Mouse (Mus musculus) liver, embryonic 18 days (tissue): ENCODE results near the gene Hnrnph2. TPM values are rescaled to one million over a fixed set of nuclear protein-coding genes. Genes with fewer than 3 reads are reported as not detected.

Source experiments
- polyA plus RNA-seq: library from polyadenylated mRNA; depleted of rRNA; stranded (reverse); fragments of >200 nt; gene quantifications from 2 replicates; pipeline ENCODE4 v1.2.3, GENCODE M21; 2012; rRNA removed

The Hnrnph2 gene
- polyA plus RNA-seq, result 35.6 and 36.2 TPM in 2 replicates

DNA sequence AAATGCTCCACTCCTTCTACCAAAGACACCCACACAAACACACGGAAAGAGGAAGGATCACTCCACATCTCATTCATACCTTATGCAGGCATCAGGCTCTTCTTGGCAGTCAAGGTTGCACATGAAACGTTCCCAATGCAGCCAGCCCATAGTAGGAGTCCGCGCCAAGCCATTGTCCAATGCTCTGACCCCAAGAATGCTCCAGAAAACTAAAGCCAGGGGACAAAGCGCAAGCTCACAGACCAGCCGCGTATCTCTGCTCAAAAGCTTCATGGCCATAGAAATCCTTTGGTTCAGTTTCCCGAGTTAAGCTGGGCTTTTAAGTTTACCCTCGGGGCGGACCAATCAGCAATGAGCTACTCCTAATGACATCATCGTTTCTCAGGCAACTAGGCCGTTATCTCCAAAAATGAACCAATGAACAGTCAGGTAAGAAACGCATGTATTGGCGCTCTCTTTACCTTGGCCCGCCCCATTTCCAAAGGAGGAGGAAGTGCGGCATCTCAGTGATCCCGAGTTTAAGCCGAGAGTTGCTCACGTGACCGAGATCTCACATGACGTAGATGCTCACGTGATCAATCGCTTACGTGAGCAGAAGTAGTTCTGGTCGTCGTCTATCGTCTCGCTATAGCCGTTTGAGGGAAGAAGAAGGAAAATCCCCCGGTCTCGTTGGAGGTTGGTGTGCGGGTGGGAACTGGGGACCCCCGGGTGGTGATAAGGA lies at the start of gene Hnrnph2, which contains the start of gene Gla:
Gene Hnrnph2, plus strand, starts transcription at position 521 of the 721 bp plus-strand sequence.
Gene Gla, minus strand, starts transcription at position 467 of the 721 bp plus-strand sequence.

DNA sequence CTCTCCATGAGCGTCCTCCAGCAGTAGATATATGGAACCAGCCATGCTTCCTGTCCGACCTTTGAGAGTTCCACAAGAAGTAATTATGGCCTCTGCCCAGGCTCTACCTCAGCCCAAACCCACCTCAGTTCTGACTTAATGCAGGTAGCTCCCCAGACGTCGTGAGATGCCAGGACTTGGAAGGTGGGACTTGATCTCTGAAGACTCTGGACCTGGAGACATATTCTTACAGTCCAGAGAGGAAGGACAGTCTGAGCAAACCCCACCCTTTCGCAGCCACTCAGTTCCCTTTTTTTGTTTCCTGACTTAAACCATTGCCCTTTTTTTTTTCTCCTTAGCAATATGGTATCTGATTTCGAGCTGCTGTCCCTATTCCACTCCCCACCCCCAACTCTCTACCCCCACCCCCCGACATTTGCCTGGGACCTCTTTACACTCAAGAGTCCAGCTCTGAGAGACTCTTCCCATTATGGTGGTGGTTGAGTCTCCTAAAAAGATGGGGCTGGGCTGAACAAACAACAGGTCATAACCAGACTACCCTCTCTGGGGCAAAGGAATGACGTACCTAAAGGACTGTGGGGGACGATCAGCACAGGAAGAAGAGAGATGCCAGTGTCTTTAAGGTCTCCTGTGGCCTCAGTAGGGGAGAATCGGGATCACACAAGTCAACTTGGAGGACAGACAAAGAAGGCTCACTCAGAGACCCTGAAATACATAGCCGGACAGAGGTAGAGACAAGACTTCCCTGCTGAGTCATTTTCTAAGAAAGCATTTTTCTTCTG lies 17.9 kb upstream of the Hnrnph2 start, which contains the start of gene Btk:
Gene Btk, minus strand, starts transcription at position 683 of the 782 bp plus-strand sequence.

DNA sequence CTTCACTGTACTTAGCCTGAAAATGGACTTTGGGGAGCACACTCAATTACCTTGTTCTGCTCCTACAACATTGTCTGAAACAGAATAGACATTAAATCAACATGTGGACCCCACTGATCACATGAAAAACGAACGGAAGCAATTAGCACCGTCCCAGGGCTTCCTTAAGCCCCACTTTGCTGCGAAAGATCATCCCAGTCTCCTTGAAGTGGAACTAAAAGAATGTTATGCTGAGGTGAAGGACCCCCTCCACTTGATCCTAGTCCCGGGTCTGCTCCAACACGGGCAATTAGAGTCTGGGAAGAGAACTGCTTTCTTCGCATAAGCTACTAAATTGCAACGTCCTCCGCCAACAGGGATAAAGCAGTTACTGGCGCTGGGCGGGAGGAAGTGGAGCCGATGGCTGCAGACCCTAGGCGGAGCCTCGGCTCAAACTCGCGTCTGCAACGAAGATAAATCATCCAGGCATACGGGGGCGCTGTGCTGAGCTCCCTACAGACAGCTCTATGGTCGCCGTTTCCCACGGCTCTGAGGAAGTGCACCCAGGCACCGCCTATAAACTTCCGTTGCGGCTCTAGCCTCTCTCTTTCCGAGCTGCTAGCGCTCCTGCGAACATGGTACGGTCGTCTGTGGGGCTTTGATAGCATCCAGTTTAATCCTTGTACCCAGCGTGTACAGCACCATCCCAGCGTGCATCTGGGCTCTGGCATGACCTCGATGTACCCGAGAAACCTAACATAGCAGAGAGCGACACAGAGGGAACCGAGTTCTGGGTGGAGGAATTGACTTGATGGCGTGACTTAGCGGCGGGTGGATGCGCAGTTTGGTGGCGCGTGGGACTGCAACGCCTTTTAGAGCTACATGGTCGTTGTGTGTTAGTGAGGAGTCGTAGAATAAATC lies 15.6 kb upstream of the Hnrnph2 start, which contains the start of gene Rpl36a:
Gene Rpl36a, plus strand, starts transcription at position 552 of the 900 bp plus-strand sequence.

Other genes with a start within 250 kb of the Hnrnph2 start
- 0.22 TPM in 2 replicates for gene Drp2, start 196.6 kb upstream of the Hnrnph2 start, polyA plus RNA-seq
- not detected in 2 replicates for gene Taf7l, start 124.7 kb upstream of the Hnrnph2 start, polyA plus RNA-seq
- 22.6 TPM in 2 replicates for gene Timm8a1, start 59.3 kb upstream of the Hnrnph2 start, polyA plus RNA-seq
- 10.7 and 10.9 TPM in 2 replicates for gene Btk, start 17.6 kb upstream of the Hnrnph2 start, polyA plus RNA-seq
- 914 and 1,142 TPM in 2 replicates for gene Rpl36a, start 15.5 kb upstream of the Hnrnph2 start, polyA plus RNA-seq
- gene Gla, start 54 bp upstream of the Hnrnph2 start, polyA plus RNA-seq, result 1.8 TPM in 2 replicates
- gene Armcx4, start 85.3 kb downstream of the Hnrnph2 start, polyA plus RNA-seq, result 2.0 and 2.1 TPM in 2 replicates
- gene Armcx1, start 116.8 kb downstream of the Hnrnph2 start, polyA plus RNA-seq, result 5.6 and 6.2 TPM in 2 replicates
- gene Armcx6, start 150.2 kb downstream of the Hnrnph2 start, polyA plus RNA-seq, result 3.3 and 3.5 TPM in 2 replicates
- 13.6 and 14.2 TPM in 2 replicates for gene Armcx3, start 155.4 kb downstream of the Hnrnph2 start, polyA plus RNA-seq
- 6.9 and 7.2 TPM in 2 replicates for gene Armcx2, start 208.0 kb downstream of the Hnrnph2 start, polyA plus RNA-seq